Mouse (Mus musculus): ENCODE data around the gene Get4. TPM values are rescaled to one million over a fixed set of nuclear protein-coding genes. Genes with fewer than 3 reads are reported as not detected.

Gene Get4
- polyA plus RNA-seq, 1 experiment, result 66.2 TPM

DNA sequence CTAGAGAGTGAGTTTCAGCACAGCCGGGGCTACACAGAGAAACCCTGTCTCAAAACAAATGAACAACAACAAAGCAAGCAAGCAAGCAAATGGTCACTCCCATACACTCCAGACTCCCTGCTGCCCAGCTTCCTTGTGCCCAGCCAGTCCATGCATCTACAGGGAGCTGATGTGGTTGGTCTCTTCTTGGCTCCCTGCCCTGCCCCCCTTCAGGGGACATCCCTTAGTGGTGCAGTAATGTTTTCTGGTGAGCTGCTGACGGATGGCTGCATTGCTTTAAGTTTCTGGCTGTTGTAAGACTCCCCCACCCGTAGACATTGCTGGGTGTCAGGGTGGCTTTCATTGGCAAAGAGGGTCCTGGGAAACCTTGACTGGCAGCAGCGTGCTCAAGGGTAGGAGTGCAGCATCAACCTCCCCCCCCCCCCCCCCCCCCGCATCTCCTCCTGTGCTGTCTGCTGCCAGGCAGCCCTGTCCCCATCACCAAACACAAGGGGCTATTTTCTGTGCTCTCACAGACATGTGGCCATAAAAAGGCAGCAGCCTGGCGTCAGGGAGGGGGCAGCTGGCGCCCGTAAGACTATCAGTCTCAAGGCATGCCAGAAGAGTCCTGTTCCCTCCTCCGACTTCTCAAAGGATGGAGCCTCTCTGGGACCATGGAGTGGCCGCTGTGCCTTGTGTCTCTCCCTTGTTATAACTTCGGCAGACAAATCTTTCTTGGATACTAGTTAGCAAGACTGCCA lies 29.4 kb downstream of the Get4 start:
- WGBS, result 52% methylated on average over 11 of the region's 11 CpGs
- no peak for DNase-seq (ENCODE audit: low read depth, low spot score)

DNA sequence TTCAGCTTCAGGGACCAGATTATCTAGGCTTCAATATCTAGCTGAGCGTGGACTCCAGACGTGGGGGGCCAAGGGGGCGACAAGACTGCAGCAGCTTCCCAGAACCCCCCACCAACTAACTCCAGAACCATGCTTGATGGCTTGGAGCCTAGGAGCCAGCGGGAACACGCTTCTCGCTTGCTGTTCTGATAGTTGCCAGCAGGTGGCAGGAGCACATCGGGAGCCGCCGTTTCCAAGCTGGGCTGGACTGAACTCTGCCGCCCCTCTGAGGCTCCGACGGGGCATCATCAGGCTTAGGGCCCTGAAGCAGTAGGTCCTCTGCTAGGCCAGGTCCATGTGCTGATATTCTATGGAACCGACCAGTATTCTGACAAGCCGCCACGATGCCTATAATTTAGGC lies 30.1 kb downstream of the Get4 start:
- 5% methylated on average over 15 of the region's 15 CpGs for WGBS
- no peak for DNase-seq (ENCODE audit: low read depth, low spot score)

DNA sequence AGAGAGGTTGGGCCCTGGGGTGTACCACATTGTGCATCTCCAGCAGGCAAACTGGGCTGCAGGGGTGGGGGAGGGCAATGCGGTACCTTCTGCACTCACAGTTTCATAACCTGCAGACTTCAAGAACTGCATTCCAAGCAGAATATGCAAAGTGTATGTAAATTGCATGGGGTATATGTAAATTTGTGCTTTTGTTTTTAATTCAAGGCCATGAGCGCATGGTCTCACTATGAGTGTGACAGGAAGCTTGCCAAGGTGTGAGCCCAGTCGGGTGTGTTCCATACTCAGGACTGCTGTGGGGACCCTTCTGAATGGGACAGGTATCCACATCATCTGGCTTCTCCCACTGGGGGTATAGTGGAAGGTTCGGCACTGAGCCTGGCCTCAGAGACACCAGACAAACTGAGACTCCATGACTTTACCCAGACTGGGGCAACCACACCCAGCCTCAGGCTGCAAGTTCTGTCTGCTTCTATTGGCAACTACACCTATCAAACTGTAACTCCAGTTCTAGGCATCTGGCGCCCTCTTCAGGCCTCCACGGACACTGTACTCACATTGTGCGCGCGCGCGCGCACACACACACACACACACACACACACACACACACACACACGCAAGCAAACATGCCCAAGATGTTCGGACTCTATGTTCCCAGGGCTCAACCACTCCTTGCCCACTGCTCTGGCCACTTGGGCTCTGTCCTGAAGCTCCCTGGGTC lies 31.5 kb downstream of the Get4 start:
- DNase-seq (ENCODE audit: low read depth, low spot score), result no peak
- 95% methylated on average over 14 of the region's 14 CpGs for WGBS

DNA sequence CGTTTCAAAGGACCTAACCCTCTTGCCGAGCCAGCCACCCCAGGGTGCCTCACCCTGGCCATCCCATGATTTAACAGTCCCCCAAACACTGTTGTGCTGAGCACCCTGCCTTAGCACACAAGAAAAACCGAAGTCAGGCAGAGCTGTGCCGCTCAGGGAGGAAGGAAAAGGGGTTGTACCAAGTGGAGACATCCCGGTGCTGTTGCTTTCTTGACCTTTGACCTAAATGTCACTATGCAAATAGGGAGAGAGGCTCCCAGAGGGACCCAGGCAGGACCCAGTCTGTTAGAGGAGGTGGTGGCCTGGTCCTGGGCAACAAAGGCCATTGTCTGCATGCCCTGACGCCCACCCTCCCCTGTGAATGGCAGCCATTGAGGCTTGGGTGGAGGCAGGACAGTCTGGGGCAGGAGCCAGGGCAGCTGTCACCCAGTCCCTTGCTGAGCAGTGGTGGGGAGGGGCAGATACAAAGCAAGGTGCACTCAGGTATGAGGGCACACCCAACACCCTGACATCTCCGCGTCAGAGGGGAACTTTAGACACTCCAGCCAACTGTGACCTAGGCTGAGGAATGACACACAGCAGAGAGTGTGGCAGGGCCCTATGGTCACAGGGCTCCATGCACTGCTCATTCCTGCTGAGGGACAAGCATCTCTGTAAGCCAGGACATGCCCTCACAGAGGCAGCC lies 33.4 kb downstream of the Get4 start:
- no peak for DNase-seq (ENCODE audit: low read depth, low spot score)
- WGBS, result 27% methylated on average over 8 of the region's 8 CpGs

DNA sequence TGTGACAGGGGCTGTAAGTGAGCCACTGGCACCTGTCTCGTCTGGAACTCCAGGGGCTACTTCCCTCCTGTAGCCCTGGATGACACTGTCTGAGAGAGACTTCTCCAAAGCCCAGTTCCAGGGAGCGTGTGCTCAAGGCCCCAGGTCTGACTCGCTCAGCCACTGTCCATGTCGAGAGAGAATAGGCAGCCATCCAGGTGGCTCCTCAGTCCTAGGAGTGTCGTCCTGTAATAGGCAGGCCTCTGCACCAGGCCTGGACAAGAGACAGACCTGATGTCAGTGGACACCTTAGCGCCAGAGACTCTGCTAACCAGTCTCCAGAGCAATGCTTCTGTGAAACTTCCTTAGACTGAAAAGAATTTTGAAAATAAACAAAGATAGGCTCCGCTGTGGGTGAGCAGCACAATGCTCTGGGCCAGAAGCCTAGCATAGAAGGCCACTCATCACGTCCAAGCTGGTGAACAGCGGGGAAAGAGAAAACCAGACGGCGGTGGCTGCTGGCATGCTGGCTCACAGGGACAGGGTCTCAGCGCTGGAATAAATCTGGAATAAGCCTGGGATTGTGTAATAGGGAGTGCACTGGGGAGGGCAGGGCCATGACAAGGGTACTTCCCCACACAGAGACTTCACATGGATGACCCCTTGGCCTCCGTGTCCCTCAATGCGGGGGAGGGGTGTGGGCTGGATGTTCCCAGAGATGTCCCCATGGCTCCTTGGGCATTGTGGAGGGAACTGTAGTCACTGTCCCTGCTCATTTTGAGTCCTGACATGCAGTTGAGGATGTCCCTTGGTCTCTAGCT lies 34.2 kb downstream of the Get4 start:
- 69% methylated on average over 14 of the region's 14 CpGs for WGBS
- no peak for DNase-seq (ENCODE audit: low read depth, low spot score)

DNA sequence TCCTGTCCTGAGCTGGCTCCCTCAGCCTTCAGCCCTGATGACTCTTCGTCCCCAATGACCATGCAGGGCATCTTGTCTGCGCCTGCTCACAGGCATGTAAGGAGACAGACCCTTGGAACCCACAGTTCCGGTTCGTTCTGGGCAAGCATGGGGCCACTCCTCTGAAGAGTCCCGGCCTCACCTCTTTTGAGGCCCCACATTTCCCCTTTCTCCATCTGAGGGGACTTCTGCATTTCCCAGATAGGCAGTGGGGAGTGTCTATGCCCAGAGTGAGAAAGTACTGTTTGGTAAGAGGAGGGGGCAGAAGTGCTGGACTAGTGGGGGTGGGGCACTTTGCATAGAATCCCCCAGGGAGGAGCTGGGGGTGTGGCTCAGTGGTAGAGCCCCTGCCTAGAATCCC lies 35.0 kb downstream of the Get4 start:
- 86% methylated on average over 5 of the region's 5 CpGs for WGBS
- DNase-seq (ENCODE audit: low read depth, low spot score), result no peak

DNA sequence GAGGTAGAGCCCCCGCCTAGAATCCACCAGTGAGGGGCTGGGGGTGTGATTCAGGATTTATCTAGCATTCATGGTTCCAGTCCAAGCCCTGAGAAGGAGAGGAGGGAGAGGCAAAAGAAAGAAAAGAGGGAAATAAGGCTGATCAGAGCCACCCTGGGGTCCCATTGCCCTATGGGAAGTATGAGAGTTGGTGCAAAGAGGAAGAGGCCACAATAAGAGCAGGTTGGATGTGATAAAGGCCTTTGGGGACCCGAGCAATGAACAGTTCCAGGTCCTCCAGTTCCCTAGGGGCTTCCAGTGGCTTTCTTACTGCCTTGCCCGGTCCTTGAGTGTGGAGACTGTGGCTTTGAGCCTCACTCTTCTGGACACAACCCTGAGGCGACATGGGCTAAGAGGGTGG lies 35.7 kb downstream of the Get4 start:
- DNase-seq (ENCODE audit: low read depth, low spot score), result no peak
- WGBS, result 86% methylated on average over 4 of the region's 4 CpGs

DNA sequence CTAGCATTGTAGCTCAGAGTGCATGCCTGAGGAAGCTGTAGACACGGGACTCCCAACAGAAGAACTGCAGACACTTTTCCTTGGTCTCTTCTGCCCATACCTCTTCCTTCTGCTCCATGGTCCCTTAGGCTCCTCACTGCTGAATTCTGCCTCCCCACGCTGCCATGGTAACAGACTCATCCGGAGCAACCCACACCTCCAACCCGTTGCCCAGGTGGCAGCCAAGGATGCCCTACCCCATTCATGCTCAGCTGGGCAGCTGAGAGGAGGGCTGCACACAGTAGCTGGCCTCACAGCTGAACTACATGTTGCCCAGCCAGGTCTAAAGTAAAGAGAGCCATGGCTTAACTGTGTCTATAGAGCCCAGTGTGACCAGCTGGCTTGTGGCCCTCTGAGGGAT lies 36.5 kb downstream of the Get4 start:
- DNase-seq (ENCODE audit: low read depth, low spot score), result no peak
- WGBS, result 79% methylated on average over 4 of the region's 4 CpGs

DNA sequence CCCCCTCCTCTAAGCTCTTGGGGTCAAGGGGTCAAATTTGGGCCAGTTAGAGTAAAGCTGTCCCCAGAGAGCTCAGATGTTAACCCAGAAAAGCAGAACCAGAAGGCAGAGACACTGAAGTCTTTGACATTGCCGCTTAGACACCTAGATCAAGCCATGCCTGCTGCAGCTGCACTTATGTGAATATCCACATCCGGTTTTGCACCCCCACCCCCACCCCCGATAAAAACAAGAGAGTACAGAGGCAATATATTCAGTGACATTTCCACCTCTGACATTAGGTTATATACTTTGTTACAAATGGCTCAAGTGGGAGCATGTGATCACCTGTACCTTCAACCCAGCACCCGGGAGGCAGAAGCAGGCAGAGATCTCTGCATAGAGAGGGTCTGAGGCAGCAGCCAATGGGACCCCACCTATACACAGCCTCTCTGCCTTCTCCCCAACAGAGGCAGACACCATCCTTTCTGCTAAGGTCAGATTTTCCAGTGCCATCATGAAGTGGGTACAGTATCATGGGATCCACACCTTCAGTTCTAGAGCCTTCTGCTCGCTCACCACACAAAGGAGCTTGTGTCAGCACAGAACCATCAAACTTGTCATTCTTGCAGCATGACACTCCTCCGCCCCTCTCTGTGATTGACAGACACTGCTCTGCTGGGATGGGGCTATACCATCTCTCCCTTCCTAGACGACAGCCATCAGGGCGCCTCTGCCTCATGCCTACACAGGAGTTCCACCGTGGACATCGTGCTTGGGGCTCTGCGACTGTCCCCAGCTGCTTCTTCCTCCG lies 38.5 kb downstream of the Get4 start:
- no peak for DNase-seq (ENCODE audit: low read depth, low spot score)
- 85% methylated on average over 12 of the region's 12 CpGs for WGBS

DNA sequence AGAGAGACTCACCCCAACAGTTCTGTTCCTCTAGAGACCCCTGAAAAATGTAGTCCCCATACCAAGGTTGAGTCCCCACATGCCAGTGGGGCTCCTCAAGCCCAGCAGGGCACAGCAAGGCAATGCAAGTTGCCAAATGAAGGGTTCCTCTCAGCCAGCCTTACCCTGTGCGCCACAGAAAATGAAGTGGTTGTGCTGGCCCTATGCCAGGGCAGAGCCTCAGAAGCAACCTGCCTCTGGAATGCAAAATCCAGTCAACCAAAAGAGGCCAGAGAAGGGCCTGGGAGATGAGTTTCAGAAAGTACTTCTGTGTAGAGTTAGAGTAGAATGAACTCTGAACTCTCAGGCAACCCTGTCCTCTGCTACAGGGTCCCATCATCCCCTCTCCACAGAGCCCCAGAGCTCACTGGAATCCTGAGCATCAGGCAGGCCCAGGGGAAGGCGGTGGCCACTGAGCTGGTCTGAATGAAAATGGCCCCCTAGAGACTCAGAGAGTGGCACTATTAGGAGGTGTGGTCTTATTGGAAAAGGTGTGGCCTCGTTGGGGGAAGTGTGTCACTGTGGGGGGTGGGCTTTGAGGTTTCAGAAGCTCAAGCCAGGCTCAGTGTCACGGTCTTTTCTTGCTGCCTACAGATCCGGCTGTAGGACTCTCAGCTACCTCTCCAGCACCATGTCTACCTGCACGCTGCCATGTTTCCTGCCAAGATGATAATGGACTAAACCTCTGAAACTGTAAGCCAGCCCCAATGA lies 39.9 kb downstream of the Get4 start:
- 79% methylated on average over 6 of the region's 6 CpGs for WGBS
- no peak for DNase-seq (ENCODE audit: low read depth, low spot score)

DNA sequence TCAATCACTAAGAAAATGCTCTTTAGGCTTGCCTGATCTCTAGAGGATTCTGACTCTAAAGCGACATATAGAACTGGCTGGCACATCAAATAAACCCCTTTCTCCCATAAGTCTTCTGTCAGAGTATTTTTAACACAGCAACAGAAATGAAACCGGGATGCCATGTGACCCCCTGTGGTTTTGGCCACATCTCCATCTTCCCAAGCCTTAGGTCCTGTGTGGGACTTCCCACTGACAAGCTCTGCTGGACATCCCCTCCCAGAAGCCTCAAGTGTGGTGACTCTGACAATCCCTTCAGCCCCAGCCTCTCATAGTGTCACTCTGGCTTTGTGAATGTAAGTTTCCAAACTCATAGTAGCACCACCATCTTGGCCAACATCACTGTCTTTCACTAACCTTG lies 42.0 kb downstream of the Get4 start:
- DNase-seq (ENCODE audit: low read depth, low spot score), result no peak
- 78% methylated on average over 2 of the region's 2 CpGs for WGBS

DNA sequence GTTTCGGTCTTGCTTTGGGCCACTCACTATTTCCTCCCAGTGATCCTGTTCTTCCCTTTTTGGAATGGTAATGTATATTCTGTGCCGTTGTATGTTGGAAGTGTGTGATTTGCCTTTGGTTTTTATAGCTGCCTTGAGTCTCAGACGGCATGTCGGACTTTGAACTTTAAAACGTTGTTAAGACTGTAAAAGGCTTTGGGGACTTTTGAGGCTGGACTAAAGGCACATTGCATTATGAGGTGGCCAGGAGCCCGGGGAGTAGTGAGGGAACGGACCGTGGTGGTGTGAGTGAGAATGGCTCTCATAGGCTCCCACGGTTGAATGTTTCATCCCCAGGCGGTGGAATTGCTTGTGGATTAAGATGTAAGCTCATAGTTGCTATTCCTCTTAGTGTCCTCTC lies 45.0 kb downstream of the Get4 start:
- WGBS, result 36% methylated on average over 10 of the region's 10 CpGs
- peak; percentile 88 for DNase-seq (ENCODE audit: low read depth, low spot score)

DNA sequence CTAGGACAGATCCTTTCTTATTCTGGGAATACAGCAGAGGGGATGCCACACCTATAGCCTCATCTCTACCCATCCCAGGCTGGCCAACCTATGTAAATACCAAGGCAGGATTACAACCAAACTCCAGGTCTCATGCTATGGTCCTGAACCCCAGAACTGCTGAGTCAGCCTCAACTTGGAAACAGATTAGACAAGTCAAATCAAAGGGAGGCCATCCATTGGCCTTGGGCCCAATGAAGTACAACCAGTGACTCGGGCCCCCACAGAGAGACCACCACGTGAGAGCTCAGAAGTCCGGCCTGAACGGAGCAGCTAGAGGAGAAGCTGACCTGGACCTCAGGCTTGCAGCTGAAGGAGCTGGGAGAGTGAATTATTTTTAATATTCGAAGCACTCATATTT lies 45.6 kb downstream of the Get4 start:
- WGBS, result 61% methylated on average over 5 of the region's 5 CpGs

DNA sequence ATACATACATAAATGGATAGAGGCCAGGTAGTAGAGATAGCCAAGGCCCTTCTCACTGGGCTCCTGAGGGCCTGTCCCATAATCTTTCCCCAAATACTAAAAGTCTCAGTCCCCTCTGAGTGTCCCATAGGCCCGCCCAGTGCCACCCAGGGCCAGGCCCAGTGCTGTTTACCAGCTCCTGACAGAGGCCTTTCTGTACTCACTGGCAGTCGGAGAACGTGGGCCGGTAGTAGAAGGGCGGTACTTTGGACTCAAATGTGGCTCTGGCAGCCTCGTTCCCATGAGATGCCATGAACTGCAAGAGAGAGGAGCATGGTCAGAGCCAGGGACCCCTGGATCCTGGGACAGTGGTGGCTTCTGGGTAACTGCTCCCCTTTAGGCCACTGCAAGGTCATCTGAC lies 50.0 kb downstream of the Get4 start:
- 28% methylated on average over 6 of the region's 6 CpGs for WGBS
- DNase-seq (ENCODE audit: low read depth, low spot score), result no peak

More for the DNA sequence above, 45.6 kb downstream of the Get4 start:
- DNase-seq (ENCODE audit: low read depth, low spot score), result no peak

DNA sequence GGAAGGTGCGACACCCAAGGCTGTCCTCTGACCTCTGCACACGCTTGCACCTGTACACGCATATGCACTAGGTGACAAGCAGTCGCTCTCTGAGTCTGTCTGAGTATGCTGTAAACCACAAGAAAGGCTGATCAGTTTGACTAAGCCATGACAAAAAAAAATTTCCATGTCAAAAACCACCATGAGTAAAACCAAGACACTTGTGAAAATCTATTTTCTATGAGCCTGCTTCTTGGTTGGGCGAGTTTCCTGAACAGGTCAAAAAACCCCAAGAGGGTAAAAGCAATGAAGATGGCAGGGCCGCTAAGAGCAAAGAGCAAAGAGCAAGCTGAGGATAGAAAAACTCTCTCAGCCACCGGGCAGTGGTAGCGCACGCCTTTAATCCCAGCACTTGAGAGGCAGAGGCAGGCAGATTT lies 51.5 kb downstream of the Get4 start:
- no peak for DNase-seq (ENCODE audit: low read depth, low spot score)
- 52% methylated on average over 9 of the region's 9 CpGs for WGBS

DNA sequence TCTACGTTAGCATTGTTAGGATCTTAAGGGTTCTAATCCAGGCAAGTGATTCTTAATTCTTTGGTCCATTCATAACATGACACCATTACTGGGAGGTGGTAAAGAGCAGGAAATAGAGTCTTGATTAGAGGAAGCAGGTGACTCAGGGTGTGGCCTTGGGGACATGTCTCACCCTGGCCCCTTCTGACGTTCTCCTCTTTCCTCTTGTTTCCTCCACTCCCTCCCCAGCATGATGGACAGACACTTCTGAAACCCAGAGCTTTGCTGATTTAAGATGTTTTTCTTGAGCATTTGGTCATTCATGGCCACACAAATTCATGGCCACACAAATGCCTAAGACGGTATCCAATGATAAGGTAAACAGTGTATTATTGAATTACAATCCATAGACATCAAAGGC lies 57.8 kb downstream of the Get4 start:
- WGBS, result 49% methylated on average over 3 of the region's 3 CpGs
- DNase-seq (ENCODE audit: low read depth, low spot score), result no peak

DNA sequence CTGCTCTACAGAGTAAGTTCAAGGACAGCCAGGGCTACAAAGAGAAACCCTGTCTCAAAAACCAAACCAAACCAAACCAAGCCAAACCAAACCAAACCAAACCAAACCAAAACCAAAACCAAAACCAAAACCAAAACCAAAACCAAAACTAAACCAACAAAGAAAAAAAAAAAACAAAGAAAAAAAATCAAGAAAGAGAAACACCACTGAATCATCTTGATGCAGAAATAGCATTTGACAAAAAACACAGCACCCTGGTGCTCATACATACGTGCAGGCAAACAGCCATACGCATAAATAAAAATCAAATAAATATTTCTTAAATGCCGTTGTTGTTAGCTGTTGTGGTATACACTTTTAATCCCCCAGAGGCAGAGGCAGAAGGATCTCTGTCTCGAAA lies 58.4 kb downstream of the Get4 start:
- DNase-seq (ENCODE audit: low read depth, low spot score), result no peak
- 86% methylated on average over 4 of the region's 4 CpGs for WGBS

DNA sequence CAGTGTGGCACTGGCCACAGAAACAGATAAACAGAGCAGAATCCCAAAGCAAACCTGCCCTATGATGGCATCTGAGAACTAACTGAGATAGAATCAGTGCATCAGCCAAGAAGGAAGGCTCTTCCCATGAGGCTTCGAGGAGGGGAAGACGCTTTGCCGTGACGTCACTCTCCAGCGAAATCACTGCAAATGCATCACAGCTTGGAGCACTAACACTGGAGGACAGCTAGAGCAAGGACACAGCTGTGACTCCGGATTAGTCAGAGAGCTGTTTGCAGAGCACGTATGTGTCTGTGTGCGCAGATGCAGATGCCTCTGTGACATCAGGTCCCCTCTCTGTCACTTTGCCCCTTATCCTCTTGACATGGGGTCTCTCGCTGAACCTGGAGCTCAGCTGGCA lies 59.7 kb downstream of the Get4 start:
- no peak for DNase-seq (ENCODE audit: low read depth, low spot score)

DNA sequence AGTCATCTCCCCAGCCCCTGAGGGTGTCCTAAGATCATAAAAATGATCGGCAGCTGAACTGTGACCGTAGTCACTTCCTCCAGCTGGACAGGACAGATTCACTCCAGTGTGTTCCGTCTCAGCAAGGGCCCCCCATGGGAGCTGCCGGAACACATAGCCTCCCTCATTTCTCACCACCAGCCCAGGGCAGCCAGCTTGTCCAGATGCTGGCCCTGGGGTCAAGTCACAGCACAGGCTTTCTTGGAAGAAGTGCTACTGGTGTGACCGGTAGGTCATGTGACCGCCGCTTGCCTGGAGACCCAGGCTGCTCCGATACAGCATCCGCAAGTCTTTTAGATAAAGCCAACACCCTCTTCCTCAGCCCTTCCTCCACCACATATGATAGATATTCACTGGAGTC lies 61.4 kb downstream of the Get4 start:
- no peak for DNase-seq (ENCODE audit: low read depth, low spot score)
- WGBS, result 69% methylated on average over 9 of the region's 9 CpGs

More for the DNA sequence above, 59.7 kb downstream of the Get4 start:
- WGBS, result 89% methylated on average over 9 of the region's 9 CpGs

Measured in large intestine, adult 2 months (tissue).